Mouse (Mus musculus) spleen, postnatal 14 days (tissue): ENCODE results near the gene Ciao2a.
A peak's percentile ranks its signal among the peaks of the same experiment; 100 is the strongest.

Experiments
- DNase-seq, 2 experiments: peaks; one replicate each; pipeline ENCODE4 v3.0.0; 2021 to 2022; ENCODE audit warnings: low spot score in 2 of 2

The Ciao2a gene

DNA sequence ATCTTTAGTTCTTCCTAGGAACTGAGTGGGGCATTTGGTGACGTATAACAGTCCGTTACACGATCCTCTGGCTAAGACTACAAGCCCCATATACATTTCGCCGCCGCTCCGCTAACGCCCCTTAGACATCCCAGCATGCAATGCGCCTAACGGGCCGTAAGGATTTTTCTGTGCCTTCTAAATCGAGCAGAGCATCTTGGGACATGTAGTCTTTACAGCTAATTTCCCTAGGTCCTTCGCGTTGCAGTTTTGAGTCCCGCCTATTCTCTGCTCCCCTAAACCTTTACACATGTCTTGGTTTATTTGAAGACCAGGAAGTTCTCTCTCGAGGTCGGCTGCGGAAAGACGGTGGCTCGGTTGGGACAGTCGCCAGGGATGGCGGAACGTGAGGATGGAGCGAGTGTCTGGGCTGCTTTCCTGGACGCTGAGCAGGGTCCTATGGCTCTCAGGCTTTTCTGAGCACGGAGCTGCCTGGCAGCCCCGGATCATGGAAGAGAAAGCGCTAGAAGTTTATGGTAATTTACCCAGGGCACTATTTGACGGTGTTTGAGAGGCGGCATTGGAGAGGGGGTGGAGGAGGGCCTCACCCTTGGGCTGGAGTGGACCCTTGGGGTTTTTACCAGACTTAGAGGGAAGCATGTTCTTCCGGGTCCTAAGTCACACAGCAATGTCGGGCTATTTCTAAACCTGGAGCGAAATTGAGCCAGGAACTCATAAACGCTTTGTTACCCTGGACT is at the start of gene Ciao2a, which contains the start of gene Snx1:
Gene Ciao2a (plus strand): TSS at position 156 of the 737 bp plus-strand sequence.
Gene Snx1 (minus strand): TSS at position 132 of the 737 bp plus-strand sequence.
- DNase-seq = peak; percentile 87 to 90

DNA sequence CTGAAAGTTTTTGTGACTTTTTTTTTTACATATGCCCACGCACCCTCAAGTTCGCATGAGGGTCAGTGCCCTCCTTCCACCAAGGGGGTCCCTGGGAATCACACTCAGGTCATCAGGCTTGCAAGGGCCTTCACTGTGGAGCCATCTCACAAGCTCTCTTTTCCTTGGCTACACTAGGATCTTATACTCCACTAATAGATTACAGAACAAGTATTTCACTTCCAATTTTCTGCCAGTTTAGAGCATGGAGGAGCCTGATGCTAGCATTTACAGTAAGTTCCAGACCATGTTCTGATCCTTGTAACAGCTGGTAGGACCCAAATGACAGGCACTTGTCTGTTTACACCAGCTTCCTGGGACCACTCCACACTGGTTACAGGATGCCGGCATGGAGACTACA is 48.3 kb upstream of the Ciao2a start:
- DNase-seq = no peak

DNA sequence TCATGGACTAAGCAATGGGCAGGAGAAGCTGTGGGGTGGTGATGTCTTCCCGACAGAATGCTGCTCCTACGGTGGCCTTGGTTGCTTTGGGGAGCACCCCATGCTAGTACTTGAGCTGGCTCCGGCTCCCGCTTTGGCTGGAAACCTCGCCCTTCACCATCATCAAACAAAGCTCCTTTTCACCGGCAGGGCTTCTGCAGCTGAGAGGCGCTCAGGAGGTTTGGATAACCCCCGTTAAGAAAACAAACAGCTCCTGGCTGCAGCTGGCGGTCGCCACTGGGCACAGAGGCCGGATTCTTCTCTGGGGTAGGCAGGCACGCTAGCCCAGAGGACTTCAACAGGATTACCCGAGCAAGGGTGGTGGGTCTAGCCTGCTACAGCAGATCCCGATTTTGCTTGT is 47.9 kb upstream of the Ciao2a start:
- no peak for DNase-seq

DNA sequence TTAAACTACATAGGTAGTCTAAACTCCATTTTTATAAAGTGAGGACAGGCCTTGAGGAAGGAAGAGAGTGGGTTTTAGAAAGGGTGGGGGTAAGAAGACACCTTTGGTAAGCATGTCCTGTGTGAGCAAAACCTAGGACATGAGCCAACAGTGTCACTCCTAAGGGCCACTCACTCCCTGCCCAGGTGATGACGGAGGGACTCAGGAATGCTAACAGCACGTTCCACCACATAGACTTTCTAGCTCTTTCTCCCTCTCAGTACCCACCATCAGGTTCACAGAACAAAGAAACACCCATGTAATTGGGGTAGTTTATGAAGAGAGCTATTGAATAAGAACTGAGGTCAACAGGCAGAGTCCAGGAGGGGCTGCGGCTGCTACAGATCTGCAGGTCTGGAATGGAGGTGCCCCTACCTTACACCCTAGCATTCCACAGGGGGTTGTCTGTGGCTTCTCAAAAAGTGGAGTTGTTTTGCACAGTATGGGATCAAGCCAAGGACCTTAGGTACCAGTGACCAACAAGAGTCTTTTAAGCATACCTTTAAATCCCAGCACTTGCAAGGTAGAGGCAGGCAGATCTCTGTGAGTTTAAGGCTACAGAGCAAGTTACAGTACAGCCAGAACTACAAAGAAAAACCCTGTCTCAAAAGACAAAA is 45.5 kb upstream of the Ciao2a start:
- no peak for DNase-seq

DNA sequence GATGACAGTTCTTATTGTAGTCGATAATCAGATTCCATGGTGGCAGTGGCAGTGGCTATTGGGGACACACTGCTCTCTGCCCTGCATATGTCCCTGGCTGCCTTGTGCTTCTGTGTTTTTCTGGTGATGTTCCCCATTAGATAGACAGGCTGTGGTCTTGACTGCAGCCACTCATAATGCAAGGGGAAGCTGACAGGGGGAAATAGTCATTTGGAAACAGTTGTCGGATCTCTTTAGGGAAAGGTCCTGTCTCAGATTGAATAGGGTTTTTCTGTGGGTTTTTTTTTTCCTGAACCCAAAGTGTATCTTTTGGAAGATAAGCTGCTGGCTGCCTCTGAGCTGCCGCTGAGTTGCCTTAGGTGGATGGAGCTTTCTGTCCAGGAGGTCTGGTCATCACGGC is 44.4 kb upstream of the Ciao2a start:
- DNase-seq = no peak

DNA sequence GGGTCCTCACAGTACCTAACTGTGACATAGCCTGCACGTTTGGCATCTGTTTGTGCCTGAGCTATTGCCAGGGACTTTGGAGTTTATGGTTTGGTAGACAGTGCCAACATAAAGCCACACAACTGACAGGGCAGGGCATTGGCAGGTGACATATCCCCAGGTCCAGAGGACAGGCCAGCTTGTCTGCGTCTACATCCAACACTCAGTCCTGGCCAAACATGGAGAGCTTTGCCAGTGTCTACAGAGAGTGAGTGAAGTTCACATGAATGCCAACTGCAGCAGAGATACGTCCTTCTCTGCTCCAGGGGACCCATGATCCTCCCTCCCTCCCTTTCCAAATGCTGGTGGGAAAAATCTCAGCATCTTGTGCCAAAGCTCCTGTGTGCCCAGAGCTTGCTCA is 42.2 kb upstream of the Ciao2a start:
- DNase-seq = no peak

DNA sequence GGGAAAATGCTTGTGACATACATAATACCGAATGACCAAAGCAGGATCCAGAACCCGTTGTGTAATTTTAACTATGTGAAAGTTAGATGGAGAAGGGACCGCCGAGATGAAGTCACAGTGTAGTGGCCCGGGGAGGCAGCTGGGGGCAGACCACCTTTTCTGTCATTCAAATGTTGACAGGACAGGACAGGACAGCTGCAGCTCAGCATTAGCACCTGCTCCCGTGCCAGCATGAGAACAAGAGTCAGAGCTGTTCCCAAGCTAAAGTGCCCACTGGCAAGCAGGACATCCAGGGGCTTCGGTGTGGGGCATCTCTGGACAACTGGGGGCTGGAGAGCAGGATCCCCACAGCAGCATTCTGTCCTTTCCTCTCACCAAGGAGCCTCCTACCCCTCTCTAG is 39.3 kb upstream of the Ciao2a start:
- DNase-seq = no peak

DNA sequence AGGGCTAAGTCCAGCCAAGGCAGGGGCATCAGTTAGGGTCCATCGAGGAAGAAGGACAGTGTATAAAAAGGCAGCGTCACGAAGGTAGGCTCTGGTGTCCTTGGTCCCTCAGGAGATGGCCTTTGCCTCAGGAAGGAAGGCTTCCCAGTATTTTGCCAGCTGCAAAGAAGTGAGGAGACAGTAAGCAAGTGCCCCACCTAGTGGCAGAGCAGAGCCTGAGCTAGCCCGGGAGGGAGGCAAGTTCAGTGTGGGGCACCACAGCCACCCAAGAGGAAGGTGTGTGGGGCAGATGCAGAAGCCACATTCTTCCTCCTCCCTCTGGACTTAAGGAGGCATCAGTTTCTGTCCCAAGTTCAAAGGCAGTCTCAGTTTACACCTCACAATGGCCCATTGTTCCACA is 38.0 kb upstream of the Ciao2a start:
- DNase-seq = peak; percentile 38 to 54

DNA sequence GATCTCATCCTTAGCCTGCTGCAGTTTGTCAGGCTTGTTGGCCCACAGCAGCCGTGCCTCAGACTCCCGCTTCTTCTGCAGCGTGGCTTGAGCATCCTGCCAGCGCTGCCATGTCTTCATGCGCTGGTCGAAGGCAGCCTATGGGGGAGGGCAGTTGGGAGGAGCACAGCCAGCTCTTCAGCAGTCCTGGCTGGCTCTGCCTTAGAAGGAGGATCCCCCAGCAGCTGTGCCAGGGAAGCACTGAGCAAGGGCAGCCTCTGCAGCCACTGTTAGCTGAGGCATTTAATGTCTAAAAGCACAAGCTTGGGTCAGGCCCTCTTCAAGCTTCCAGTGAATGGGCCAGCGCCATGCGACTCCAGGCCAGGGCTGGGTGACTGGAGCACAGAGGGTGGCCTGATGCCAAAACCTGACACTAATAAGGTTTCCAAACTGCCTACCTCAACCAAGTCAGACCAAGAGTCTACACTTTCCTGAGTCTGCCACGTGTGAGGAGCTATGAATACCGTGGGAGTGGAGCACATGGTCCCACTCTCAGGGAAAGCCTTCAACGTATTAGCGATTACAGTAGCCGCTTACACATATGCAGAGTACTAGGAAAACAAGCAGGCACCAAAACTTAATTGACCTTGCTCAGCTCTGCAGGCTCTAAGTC is 35.7 kb upstream of the Ciao2a start:
- DNase-seq = no peak

DNA sequence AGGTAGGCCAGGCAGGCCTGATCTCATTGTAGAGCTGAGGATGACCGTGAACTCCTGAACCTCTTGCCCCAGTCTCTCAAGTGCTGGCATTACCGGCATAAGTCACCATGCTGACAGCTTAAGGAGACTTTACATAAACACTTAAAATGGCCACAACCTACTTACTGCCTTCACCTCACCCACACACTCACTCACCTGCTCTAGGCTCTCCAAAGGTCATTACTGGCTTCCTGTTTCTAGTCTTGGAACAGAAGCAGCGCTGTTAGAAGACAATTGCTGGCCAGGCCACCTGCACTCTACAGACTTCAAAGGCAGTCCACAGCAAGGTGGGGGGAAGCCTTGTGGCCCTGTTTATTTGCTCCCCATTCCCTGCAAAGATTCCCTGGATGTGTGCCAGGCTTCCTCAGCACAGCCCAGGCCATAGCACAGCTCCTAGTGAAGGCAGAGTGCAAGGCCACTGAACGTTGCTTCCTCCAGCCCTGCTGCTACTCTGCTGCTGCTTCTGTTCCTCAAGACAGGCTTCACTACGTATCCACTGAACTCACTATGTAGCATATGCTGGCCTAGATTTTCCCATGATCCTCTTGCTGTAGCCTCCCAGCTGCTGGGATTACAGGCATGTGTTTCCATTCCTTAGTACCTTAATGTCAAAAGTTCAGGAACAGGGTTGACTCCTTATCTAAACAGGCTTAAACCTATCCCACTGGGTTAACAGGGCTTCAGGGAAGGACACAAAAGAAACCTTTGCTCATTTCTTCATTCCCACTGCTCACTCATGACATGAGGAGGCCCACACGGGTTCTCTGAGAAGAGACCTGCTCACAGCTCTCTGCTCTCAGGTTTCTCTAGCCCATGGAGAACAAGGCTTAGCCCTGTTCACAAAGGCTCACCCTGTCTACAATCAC is 34.8 kb upstream of the Ciao2a start:
- DNase-seq = no peak

DNA sequence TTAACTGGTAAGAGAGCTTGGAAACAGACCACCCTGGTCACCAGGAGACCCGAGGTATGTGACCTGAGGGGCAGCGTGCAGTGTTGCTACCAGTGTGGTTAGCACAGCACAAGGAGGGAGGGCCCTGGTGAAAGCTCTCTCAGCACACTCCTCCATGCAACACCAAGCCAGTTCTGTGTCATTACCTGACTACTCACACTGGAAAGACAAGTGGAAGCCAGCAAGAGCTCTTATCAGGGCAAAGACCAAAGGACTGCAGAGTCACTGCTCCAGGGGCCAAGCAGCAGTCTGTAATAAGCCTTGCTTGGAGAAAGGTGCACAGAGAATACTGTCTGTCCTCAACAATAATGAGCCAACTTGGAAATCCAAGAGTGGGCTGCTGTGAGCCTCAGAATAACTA is 33.7 kb upstream of the Ciao2a start:
- DNase-seq = no peak

DNA sequence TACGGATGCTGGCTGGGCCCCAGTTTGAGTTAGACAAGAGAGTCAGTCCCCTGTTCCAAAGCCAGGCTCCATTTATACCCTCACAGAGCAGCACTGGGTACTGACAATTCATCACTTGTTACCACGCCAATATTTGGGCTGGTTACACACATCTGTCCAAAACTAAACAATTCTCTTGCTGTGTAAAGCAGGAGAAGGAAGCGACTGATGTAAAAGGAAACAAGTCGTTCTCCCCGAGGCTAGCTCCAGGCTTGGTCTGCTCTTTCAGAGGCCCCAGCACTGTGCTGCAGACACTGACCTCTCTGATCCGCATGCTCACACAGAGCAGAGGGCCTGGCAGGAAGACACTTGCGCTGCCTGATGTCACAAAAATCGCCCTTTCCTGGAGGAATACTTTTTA is 24.8 kb upstream of the Ciao2a start:
- no peak for DNase-seq

DNA sequence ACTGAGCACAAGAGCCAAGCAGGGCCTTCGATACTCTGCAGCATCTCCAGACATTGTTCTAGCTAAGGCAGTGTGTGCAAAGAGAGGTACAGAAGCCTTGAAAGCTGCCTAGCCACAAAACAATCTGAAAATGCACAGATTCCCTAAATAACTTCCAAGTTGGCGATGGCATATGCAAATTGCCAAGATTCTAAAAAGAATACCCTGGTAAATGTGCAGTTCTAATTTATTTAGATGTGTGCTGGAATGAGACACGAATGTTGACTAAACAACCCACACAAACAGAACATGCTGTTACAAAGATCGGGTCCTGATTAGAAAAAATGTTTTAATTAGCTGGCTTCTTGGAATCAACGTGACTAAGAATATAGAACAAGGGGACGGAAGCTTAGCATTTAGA is 23.7 kb upstream of the Ciao2a start:
- DNase-seq = no peak

DNA sequence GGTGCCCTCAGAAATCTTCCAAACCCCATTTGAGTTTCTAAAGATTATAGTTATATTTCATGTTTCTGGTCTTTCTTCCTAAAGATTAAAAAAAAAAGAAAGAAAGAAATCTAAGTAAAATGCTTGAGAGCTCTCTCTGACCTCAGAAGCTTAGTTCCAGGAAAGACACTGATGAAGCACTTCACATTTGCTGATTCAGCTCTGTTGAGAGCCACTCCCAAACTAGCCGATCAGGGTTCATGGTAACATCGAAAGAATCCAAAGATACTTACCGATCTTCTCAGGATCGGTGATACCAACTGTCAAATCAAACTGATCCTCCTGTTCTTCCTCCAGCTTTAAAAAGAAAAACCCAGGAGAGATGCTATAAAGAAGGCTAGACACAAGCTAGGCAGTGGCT is 21.8 kb upstream of the Ciao2a start:
- DNase-seq = no peak

DNA sequence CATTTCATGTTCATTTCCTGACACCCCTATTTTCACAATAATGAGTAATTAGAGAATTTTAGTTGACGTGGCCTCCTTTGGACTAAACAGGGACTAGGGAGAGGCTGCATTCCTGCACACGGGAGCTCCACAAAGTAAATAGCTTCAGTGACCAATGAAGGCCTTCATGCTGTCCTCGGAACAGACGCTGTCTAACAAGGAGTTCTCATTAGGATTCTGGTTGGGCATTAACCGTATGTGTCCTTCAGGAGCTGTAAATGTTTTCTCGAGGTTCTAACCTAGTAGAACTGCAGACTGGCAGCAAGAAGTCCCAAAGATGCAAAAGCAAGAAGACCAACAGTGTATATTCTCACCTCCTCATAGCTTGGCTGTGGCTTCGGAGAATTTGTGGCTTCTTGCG is 21.2 kb upstream of the Ciao2a start:
- no peak for DNase-seq

DNA sequence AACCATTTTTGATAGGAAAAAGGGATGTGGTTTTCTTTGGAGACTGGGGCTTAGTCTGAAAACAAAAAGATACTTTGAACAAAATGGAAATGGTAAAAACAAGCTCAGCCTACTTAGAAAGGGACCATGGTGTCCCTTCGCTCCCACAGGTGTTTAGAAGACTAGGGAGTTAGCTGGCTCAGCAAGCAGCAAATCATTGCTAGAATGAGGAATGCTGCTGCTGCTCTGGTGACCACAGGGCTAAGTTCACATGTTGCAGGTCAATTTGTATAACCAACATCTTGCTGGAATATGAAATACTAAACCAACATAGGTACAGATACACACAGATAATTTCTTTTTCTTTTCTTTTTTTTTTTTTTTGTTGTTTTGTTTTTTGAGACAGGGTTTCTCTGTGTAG is 16.8 kb upstream of the Ciao2a start:
- DNase-seq = no peak

DNA sequence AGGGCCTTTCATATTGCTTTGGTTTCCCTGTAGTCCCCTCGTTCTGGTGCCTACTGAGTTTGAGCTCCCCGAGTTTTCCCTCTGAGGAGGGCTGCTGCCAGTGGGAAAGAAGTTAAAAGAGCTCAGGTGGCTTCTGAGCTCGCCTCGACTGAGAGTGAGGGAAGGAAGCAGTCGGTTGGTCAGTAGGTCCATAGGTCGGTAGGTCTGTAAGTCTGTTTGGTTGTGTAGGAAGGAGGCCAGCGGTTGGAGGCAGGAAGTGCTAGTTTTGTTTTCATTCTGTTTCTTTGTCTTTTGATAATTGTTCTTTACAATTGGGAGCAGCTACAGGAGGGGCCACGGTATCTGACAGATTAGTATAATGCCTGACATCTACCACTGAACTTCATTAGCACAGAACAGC is 16.3 kb upstream of the Ciao2a start:
- DNase-seq = no peak

DNA sequence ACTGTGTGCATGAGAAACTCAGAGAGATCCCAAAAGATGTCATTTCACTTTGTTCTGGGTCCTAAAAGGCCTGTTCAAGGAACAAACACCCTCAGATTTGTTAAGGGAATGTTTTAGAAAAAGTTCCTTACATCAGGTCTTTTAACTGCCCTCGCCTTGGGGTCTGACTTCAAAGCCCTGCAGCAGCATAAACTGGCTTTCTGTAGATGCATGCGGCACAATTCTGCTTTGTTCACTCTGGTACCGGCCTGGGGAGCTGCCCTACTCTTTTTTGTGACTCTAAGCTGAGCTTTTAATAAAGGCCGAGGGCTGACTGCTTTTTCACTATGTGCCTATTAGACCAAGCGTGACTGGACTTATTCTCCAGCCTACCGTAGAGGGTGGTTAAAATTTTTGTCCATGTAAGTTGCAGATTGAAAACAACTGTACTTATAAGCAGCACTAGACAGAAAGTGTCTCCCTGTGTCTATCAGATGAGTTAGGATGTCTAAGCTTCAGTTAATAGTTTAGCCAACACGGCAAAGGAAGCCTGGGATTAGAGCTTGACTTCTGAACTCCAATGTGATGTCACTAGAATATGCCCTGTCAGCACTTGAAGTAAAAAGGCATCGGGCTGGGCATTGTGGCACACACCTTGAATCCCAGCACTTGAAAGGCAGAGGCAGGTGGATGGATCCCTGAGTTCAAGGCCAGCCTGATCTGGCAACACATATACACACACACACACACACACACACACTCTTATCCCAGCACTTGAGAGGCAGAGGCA is 15.6 kb upstream of the Ciao2a start:
- no peak for DNase-seq

DNA sequence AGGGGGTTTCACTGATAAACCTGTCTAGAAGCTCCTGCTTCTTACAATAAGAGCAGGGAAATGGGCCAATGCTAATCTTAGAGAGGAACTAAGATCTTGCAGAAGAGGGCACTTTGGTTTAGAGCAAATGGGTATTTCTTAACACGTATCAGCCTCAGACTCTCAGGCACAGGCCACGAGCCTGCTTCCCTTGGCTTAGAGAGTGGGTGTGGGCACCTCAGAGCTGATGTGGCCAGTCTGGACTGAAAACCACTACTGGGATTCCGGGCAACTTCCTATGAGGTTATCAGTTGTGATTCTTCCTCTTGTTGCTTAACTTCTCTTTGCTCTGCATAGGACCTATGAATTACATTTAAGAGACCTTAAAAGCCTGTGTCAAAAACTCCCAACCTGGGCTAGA is 12.1 kb upstream of the Ciao2a start:
- DNase-seq = no peak

DNA sequence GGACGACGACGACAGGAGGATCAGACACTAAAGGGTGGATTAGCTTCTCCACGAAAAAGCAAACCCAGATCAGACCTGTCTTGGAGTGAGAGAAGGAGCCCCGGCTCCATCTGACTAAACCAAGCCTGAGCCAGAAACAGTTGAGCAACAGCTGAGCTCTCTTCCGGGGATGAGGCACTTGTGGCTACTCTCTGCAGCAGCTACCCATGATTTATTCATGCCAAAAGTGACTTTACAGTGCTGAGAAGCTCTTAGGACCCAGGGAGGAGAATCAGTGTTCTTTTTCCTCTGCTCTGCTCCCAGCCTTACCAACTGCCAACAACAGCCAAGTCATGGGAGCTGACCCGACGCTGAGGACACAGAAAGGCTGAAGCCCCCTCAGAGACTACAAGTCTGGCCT is 9.5 kb upstream of the Ciao2a start:
- no peak for DNase-seq

DNA sequence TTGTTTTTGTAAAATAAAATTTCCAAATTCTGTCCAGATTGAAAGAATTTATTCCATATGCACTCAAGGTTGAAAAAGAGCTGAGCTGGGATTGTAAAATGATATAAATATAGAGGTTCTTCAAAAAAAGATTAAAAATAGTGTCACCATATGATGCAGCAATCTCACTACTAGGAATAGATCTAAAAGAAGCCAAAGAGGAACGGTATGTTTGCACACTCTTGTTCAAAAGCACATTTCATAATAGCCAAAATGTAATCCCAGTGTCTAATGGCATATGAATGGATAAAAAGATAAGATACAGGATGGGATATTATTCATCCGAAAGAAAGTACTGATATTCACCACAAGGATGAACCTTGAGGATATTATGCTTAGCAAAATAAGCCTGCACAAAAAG is 6.9 kb upstream of the Ciao2a start:
- DNase-seq = no peak
